Mouse (Mus musculus) granulocyte monocyte progenitor cell, adult 5-6 weeks (primary cell): ENCODE measurements around the gene Armc6. TPM values are rescaled to one million over a fixed set of nuclear protein-coding genes. Genes with fewer than 3 reads are reported as not detected.

Source experiments
- ATAC-seq: replicated peaks from 2 replicates; pipeline ENCODE4 v1.8.0; 2016; ENCODE audit warnings: mild to moderate bottlenecking, moderate TSS enrichment, inconsistent platforms; ENCODE audit not compliant: poor library complexity, severe bottlenecking
- total RNA-seq, 2 experiments: library from RNA; stranded (forward) in 1 of 2; stranded (reverse) in 1 of 2; fragments of 200-712, 200-1000 nt in 1 of 2; fragments of >200 nt in 1 of 2; fragmentation: Nextera tagmentation in 1 of 2; gene quantifications; 2 replicates each; pipeline ENCODE4 v1.2.3; 2014 to 2017

The Armc6 gene
- 4.9 and 6.9 TPM in 2 replicates for total RNA-seq (2014; fragmentation: Nextera tagmentation)
- 8.0 and 9.4 TPM in 2 replicates for total RNA-seq (2017)

- peak; percentile 95 for ATAC-seq
These were observed at the start of gene Armc6, which contains the start of gene Sugp2 for GRCm38 (mm10) chr8:70234080-70234780. Armc6 (minus strand) TSS chr8:70234466. Sugp2 (plus strand) TSS chr8:70234226.

- 0 out of 2 replicates have a peak, but pooled peaks have one; percentile 2 for ATAC-seq
These were observed 49.1 kb upstream of the Armc6 start for GRCm38 (mm10) chr8:70283136-70284077.

DNA sequence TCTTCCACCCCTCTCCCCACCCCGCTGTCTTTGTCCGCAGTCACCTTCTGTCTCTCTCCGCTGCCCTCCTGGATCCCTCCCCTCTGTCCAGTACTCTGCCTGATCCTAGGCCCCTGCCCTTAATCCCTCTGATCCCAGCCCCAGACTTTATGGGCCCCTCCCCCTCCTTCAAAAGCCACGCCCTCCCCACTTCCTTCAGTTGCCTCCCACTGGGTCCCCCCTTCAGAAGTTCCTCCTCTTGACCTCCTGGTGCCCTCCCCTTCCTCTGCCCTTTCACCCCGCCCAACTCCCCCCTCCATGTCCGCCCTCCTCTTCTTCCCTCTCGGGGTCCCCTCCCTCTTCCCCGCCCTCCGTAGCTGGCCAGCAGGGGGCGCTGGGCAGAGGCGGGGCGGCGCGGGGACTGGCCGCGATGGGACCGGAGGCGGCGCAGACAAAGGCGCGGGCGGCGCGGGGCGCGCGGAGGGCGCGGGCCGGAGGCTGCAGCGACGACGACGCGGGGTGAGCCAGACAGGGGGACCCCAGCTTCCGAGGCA is 48.4 kb upstream of the Armc6 start, which contains the start of gene Homer3:
Homer3 (plus strand) TSS at position 225 of the 533 bp plus-strand sequence.
- peak; percentile 94 for ATAC-seq

DNA sequence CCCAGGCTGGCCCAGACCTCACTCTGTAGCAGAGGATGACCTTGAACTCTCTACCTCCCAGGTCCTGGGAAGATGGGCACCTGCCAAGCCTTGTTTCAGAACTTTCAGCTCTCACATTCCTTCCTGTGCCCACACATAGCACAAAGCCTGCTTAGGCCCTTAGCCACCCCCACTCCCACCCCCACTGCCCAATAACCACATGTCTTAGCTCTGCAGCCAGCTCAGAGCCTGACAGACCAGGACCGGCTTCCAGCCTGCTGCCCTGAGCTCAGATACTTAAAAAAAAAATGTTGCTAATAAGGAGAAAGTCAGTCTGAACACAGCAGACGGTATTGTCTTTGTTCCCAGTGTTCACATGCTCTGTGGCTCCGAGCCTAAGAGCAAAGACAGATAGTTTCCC is 46.7 kb upstream of the Armc6 start:
- ATAC-seq: no peak

DNA sequence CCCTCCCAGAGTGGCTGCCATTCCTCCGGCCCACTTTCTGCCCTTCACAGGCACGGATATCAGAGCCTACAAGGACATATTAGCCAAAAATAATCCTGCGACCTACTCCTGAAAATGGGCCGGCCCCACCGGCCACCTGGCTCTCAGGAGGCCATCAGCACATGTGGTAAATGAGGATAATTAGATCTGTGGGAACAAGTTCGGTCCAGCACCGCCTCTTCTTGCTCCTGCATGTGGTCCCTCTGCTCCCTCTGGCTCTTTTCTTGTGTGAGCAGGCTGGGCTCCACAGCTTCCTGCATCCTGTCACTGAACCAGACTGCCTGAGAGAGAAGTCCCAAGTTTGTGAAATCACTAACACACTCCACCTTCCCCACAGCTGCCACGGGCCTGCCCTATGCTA is 45.0 kb upstream of the Armc6 start:
- peak; percentile 10 for ATAC-seq

DNA sequence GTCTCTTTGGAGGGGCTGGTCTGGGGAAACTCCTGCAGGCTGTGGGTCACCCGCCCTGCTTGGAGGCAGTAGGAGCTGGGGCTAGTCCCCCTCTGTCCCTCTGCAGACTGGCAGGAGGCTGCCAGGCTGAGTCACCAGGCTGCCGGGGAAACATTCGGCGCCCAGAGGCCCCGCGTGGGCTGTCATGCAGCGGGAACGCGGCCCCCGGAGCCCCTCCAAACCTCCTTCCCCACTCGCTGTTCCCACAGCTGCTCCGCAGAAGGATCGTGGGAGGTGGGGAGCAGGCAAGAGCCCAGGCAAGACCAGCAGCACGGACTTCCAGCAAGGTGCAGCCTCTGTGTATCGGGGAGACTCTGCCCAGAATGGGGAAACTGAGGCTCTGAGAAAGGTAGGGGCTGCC is 43.9 kb upstream of the Armc6 start:
- ATAC-seq: peak; percentile 7; the same call in 1 of the 2 replicates

- ATAC-seq: peak; percentile 40
These were observed 42.2 kb upstream of the Armc6 start for GRCm38 (mm10) chr8:70276476-70276875.

DNA sequence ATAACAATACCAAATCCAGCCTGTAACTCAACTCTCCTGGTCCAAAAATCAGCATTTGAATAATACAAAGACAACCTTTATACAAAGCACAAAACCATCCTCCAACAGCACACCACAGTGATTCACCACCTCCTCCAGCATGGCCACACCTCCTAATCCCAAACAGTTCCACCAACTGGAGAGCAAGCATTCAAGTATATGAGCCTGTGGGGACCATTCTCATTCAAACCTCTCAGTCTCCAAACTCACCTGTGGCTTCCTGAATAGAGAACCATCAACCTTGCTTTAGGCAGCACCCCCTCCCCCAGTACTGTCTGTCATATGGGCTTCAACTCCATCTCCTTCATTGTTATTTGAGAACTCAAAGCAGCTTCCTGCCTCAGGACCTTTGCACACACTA is 40.1 kb upstream of the Armc6 start:
- ATAC-seq: no peak

- peak; percentile 59 for ATAC-seq
These were observed 38.7 kb upstream of the Armc6 start for GRCm38 (mm10) chr8:70272949-70273348.

DNA sequence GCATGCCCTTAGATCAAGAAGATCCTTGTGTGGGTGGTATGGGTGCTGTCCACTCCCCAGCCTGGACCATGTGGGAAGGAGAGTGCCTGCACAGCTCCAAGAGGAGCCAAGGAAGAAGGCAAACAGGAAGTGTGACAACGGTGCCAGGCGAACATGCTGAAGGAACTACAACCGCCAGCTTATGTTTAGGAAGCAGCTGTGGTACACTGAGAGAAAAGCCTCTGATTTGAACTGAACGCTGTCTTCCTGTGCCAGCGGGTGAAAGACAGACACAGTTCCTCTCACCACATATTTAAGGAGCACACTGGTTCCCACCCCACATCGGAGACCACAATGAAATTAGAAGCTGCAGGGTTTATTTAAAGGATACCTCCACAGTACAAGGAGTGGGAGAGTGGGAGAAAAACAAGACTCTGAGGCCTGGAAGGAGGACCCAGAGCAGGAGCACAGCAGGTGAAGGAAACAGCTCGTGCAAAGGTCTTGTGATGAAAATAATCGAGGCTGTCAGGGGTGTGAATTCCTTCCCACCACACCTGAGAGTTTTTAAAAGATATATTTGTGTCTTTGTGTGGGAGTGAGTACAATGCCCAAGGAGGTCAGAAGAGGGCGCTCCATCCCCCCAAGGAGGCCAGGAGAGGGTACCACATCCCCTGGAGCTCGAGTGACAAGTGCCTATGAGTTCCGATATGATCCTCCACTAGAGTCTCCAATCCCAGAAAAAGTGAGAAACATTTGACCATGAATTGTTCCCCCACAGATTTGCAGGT is 34.7 kb upstream of the Armc6 start:
- peak; percentile 57 for ATAC-seq

DNA sequence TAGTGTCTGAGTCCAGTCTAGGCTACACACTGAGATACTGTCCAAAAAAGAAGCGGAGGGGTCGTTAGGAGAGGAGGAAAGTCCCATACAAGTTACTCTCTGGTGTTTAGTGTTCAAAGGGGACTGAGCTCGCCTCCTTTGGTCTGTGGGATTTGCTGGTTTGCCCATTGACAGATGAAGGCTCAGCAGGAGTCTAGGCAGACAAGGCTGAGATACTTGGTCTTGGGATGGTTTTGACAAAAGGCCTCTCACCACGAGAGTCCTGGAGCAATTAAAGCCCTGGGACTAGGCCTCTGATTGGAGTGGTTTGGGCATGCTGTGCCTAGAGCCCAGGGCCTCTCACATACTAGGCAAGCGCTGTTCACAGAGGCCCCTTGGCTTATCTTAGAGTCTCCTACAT is 34.0 kb upstream of the Armc6 start:
- no peak for ATAC-seq

DNA sequence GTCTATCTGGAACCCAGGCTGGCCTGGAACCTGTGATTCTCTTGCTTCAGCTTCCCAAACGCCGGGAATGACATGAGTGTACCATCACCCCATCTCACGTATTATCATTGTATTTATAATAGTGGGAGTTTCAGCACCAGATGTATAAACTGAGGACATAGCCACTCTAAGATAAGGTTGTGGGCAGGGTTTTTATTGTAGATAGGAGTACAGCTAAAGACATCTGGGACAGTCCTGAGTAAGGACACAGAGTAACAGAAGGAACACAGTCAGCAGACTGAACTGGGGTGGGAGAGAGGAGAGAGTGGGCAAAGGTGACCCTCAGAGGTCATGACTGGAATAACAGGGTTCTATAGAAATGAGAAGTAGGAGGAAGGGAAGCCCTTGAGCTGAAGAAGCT is 33.4 kb upstream of the Armc6 start:
- ATAC-seq: peak; percentile 20; the same call in 1 of the 2 replicates

- no peak for ATAC-seq
These were observed 24.8 kb upstream of the Armc6 start for GRCm38 (mm10) chr8:70259043-70259442.

GRCm38 (mm10) chr8:70258600-70258999 is 24.3 kb upstream of the Armc6 start:
- no peak for ATAC-seq

DNA sequence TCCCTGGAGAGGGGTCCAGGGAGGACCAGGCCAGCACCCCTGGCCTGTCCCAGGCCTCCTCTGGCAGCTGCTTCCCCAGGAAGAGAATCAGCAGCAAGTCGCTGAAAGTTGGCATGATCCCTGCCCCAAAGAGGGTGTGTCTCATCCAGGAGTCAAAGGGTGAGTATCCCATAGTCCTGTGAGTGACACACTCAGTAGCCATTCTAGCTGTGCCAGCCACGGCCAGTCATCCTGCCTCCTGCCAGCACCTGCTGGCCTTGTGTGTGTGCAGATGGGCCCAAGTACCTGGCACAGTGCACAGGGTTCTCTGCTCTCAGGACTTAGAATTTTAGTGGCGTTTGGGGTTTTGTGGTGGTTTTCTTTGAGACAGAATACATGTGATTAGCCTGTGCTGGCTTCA is 23.2 kb upstream of the Armc6 start:
- no peak for ATAC-seq

GRCm38 (mm10) chr8:70254628-70255027 is 20.4 kb upstream of the Armc6 start:
- no peak for ATAC-seq

- no peak for ATAC-seq
These were observed 13.6 kb upstream of the Armc6 start for GRCm38 (mm10) chr8:70247841-70248240.

- ATAC-seq: no peak
These were observed 12.4 kb upstream of the Armc6 start for GRCm38 (mm10) chr8:70246622-70247021.

- no peak for ATAC-seq
These were observed 6.4 kb upstream of the Armc6 start for GRCm38 (mm10) chr8:70240642-70241041.

GRCm38 (mm10) chr8:70237842-70238241 is 3.6 kb upstream of the Armc6 start:
- no peak for ATAC-seq
